Mouse (Mus musculus): ENCODE results near the gene Fbxo33. TPM values are rescaled to one million over a fixed set of nuclear protein-coding genes. Genes with fewer than 3 reads are reported as not detected.

Fbxo33 gene
- total and polyA plus RNA-seq, 3 experiments = 20.8 to 35.3 TPM; not detected in 1

DNA sequence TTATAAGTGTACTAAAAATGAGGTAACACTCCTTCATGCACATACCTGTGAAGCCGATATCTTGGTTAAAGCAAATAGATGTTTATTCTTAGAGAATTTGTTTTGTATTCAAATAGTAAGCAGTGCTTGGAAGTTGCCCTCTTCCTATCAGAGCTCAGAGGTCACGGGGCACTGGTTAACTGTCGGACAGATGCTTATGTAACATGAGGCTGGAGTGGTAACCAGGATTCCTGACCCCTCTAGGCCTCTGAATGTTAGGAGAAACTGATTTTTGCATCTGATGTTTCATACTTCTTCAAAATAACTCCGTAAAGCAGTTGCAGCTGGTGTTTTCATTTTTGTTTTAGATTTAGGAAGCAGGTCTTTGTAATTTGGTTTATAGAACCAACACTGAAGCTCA is 24.5 kb downstream of the Fbxo33 start:
- Histone ChIP-seq H3K9me3 (replicated peaks; ENCODE audit: insufficient read depth, low read length) (no peaks in the 10 kb centered on the region), H3K9ac (ENCODE audit: control insufficient read depth, low read depth, low read length, poor library complexity, severe bottlenecking) (peak overlapping the region; percentile 9; the same call in 1 of the 2 replicates), H3K27ac (ENCODE audit: control insufficient read depth, low read depth, low read length) (peak overlapping the region; percentile 64), H3K4me1 (ENCODE audit: control insufficient read depth in 1 of 2, insufficient read depth in 2 of 2, low read length in 2 of 2) (peaks cover 11 to 13% of the 10 kb centered on the region in 2 experiments), H3K79me2 (ENCODE audit: control insufficient read depth, insufficient read depth, low read length, poor library complexity) (no peaks in the 10 kb centered on the region), H3K36me3 (ENCODE audit: control insufficient read depth in 1 of 2, insufficient read depth in 2 of 2, low read length in 2 of 2) (peaks cover 5 to 25% of the 10 kb centered on the region in 2 experiments), H3K4me3 (ENCODE audit: control insufficient read depth in 1 of 2, insufficient read depth in 1 of 2, low read depth in 2 of 2, low read length in 2 of 2) (peak overlapping the region in 1 of 2 experiments; percentile 5; a peak in 1 of 4 replicates), H3K27me3 (ENCODE audit: control insufficient read depth in 1 of 2, insufficient read depth in 2 of 2, low read length in 2 of 2) (no peaks in the 10 kb centered on the region)
- TF ChIP-seq SIN3A (IDR thresholded peaks at IDR 0.05; ENCODE audit: low read length) = no peak
- no peak for TF ChIP-seq POLR2AphosphoS2 (IDR thresholded peaks at IDR 0.05; ENCODE audit: low read length)
- TF ChIP-seq ZKSCAN1 (IDR thresholded peaks at IDR 0.05; ENCODE audit: low read depth, low read length) = no peak
- TF ChIP-seq JUND (IDR thresholded peaks at IDR 0.05; ENCODE audit: low read depth, low read length) = no peak
- no peak for TF ChIP-seq USF2 (IDR thresholded peaks at IDR 0.05; ENCODE audit: borderline replicate concordance in 1 of 2, insufficient read depth in 1 of 2, low read depth in 1 of 2, low read length in 2 of 2)
- DNase-seq (ENCODE audit: low read depth, low spot score) = no peak

DNA sequence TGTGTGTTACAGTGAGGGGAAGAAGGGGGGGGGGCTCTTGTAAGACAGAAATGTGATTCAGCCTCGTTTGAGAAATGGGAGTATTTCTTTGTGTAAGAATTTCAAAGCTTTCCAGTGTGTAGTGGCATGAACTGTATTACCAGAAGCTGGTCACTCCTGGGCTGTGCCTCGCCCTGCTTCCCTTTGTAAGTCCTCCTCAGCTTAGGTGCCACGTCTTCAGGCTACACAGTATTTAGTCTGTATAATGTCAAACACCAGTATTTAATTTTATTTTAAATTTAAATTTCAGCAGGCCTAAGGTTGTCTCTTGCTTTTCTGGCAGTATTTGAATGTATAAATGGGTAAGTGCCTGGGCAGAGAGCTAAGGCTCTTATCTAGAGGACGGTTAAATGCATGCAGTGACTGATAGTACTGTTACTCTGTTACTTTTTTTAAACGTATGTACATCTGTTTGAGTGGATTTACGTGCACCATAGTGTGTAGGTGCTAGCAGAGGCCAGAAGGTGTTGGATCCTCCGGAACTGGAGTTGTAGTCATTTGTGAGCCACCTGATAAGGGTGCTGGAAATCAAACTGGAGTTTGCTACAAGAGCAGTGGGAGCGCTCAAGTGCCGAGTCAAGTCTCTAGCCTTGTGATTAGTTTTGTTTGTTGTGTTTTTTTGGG is 25.1 kb downstream of the Fbxo33 start:
- Histone ChIP-seq H3K9ac (ENCODE audit: control insufficient read depth, low read depth, low read length, poor library complexity, severe bottlenecking) (peak overlapping the region; percentile 46), H3K27ac (ENCODE audit: control insufficient read depth, low read depth, low read length) (peak overlapping the region; percentile 90), H3K36me3 (ENCODE audit: control insufficient read depth in 1 of 2, insufficient read depth in 2 of 2, low read length in 2 of 2) (peaks cover 8 to 25% of the 10 kb centered on the region in 2 experiments), H3K79me2 (ENCODE audit: control insufficient read depth, insufficient read depth, low read length, poor library complexity) (no peaks in the 10 kb centered on the region), H3K4me3 (ENCODE audit: control insufficient read depth in 1 of 2, insufficient read depth in 1 of 2, low read depth in 2 of 2, low read length in 2 of 2) (no peak overlapping the region), H3K27me3 (ENCODE audit: control insufficient read depth in 1 of 2, insufficient read depth in 2 of 2, low read length in 2 of 2) (no peaks in the 10 kb centered on the region), H3K9me3 (replicated peaks; ENCODE audit: insufficient read depth, low read length) (no peaks in the 10 kb centered on the region), H3K4me1 (ENCODE audit: control insufficient read depth in 1 of 2, insufficient read depth in 2 of 2, low read length in 2 of 2) (peaks cover 11 to 13% of the 10 kb centered on the region in 2 experiments)
- peak; percentile 88 for DNase-seq (ENCODE audit: low read depth, low spot score)
- TF ChIP-seq NRF1 (IDR thresholded peaks at IDR 0.05; ENCODE audit: insufficient read depth, low read depth, low read length, poor library complexity, severe bottlenecking) (no peak), MAFK (IDR thresholded peaks at IDR 0.05; ENCODE audit: borderline replicate concordance, low read depth, low read length) (no peak), POLR2AphosphoS2 (IDR thresholded peaks at IDR 0.05; ENCODE audit: low read length) (peak; percentile 31; the same call in 1 of the 2 replicates), MAZ (IDR thresholded peaks at IDR 0.05; ENCODE audit: low read depth, low read length) (no peak), ETS1 (IDR thresholded peaks at IDR 0.05; ENCODE audit: low read depth, low read length) (peak; percentile 90), MEF2A (IDR thresholded peaks at IDR 0.05; ENCODE audit: extremely low read depth, insufficient replicate concordance, low read depth, low read length, poor library complexity, severe bottlenecking) (peak; percentile 71; the same call in 1 of the 2 replicates), HCFC1 (IDR thresholded peaks at IDR 0.05; ENCODE audit: low read depth, low read length) (no peak), RCOR1 (IDR thresholded peaks at IDR 0.05; ENCODE audit: low read depth, low read length) (0 out of 2 replicates have a peak, but pooled peaks have one; percentile 36), TCF12 (IDR thresholded peaks at IDR 0.05; ENCODE audit: low read depth, low read length) (peak; percentile 94), POLR2AphosphoS5 (IDR thresholded peaks at IDR 0.05; ENCODE audit: borderline replicate concordance, low read depth, low read length) (no peak), USF2 (IDR thresholded peaks at IDR 0.05; ENCODE audit: borderline replicate concordance in 1 of 2, insufficient read depth in 1 of 2, low read depth in 1 of 2, low read length in 2 of 2) (no peak), EP300 (IDR thresholded peaks at IDR 0.05; ENCODE audit: low read depth in 1 of 2, low read length in 2 of 2) (peak; percentile 89 to 94), CHD2 (IDR thresholded peaks at IDR 0.05; ENCODE audit: low read length) (no peak), UBTF (IDR thresholded peaks at IDR 0.05; ENCODE audit: borderline replicate concordance, insufficient read depth, low read depth, low read length) (no peak), TBP (IDR thresholded peaks at IDR 0.05; ENCODE audit: low read depth, low read length) (no peak), ZNF384 (IDR thresholded peaks at IDR 0.05; ENCODE audit: low read depth, low read length) (peak; percentile 85), MAX (IDR thresholded peaks at IDR 0.05; ENCODE audit: low read length) (no peak), SIN3A (IDR thresholded peaks at IDR 0.05; ENCODE audit: low read length) (peak; percentile 68; the same call in 1 of the 2 replicates), GATA1 (IDR thresholded peaks at IDR 0.05; ENCODE audit: low read depth, low read length) (peak; percentile 96), ZMIZ1 (IDR thresholded peaks at IDR 0.05; ENCODE audit: low read depth, low read length) (no peak; the same call in 1 of the 2 replicates), GABPA (IDR thresholded peaks at IDR 0.05; ENCODE audit: low read depth, low read length) (no peak), JUND (IDR thresholded peaks at IDR 0.05; ENCODE audit: low read depth, low read length) (no peak), USF1 (IDR thresholded peaks at IDR 0.05; ENCODE audit: low read depth, low read length) (no peak), ZKSCAN1 (IDR thresholded peaks at IDR 0.05; ENCODE audit: low read depth, low read length) (no peak), BHLHE40 (IDR thresholded peaks at IDR 0.05; ENCODE audit: borderline replicate concordance, low read depth, low read length) (no peak), NELFE (IDR thresholded peaks at IDR 0.05; ENCODE audit: low read depth, low read length) (no peak), POLR2A (IDR thresholded peaks at IDR 0.05; ENCODE audit: control insufficient read depth in 1 of 2, insufficient read depth in 1 of 2, low read depth in 1 of 2, low read length in 2 of 2, poor library complexity in 1 of 2) (no peak), KAT2A (conservative IDR thresholded peaks at IDR 0.05; ENCODE audit: low read depth, low read length) (no peak)
